Comparison of ENCODE assay signal across 8 mouse cellular contexts in genomic region chr19:29354895-29355877, GRCm38 (mm10). TPM values are rescaled to one million over a fixed set of nuclear protein-coding genes. Genes with fewer than 3 reads are reported as not detected.
DNase-seq lines count a peak whose midpoint lies in the region; ATAC-seq and TF ChIP-seq lines count a peak whose summit lies in the region.

No protein-coding gene starts in this region.

- peak overlapping the region; percentile 18 for H3K4me3 ChIP-seq in hindbrain, embryonic 14.5 days (replicated peaks; ENCODE audit: low read length)
- peak overlapping the region; percentile 26 for H3K4me3 ChIP-seq in left cerebral cortex, adult 2 months

- peak overlapping the region; percentile 24; the same call in 1 of the 2 replicates for H3K9ac ChIP-seq in hindbrain, embryonic 14.5 days

- peak; percentile 62; the same call in 1 of the 2 replicates for ATAC-seq in hindbrain, embryonic 14.5 days (ENCODE audit: low FRiP score)
- ATAC-seq in megakaryocyte, adult 5-6 weeks (ENCODE audit: poor library complexity, severe bottlenecking), result peak; percentile 97

- H3K27me3 ChIP-seq in hindbrain, embryonic 14.5 days (ENCODE audit: control insufficient read depth, insufficient read depth, low read length), result no peaks in the 10 kb centered on the region

- H3K9me3 ChIP-seq in hindbrain, embryonic 14.5 days (ENCODE audit: control insufficient read depth, low read length), result no peaks in the 10 kb centered on the region

- H3K4me2 ChIP-seq in hindbrain, embryonic 14.5 days (replicated peaks), result peak overlapping the region; percentile 58

- TF ChIP-seq CTCF in left cerebral cortex, adult 2 months (IDR thresholded peaks at IDR 0.05), result peak; percentile 91

- peaks cover 6% of the 10 kb centered on the region; the same call in 1 of the 2 replicates for H3K4me1 ChIP-seq in hindbrain, embryonic 14.5 days (replicated peaks; ENCODE audit: control insufficient read depth, insufficient read depth, low read length)

- intact Hi-C loops in left cerebral cortex, adult 2 months (cut with DNase I), result loop anchor here (1.0 to 5.0 kb wide), 5 partner anchors 48 to 578 kb away; no protein-coding TSS in a partner anchor

- H3K36me3 ChIP-seq in hindbrain, embryonic 14.5 days (replicated peaks; ENCODE audit: control insufficient read depth, insufficient read depth), result peaks cover 23% of the 10 kb centered on the region

- H3K27ac ChIP-seq in hindbrain, embryonic 14.5 days, result no peak overlapping the region
- H3K27ac ChIP-seq in left cerebral cortex, adult 2 months, result peak overlapping the region; percentile 38; the same call in 1 of the 2 replicates

- WGBS in hindbrain, embryonic 14.5 days, result 5% methylated on average over 20 of the region's 20 CpGs

- peak; percentile 83 for DNase-seq in R1 (ENCODE audit: low read depth, low spot score)
- peak; percentile 92 to 96 for DNase-seq in cerebellum, postnatal 14 days
- DNase-seq in frontal cortex, postnatal 25 days (ENCODE audit: low spot score in 2 of 2), result peak; percentile 77 to 84
- DNase-seq in hindbrain, embryonic 14.5 days (ENCODE audit: low spot score), result peak; percentile 92
- peak; percentile 85 to 87 for DNase-seq in left cerebral cortex, adult 2 months (ENCODE audit: extremely low spot score in 1 of 2, low spot score in 2 of 2)
- peak; percentile 87 for DNase-seq in right cerebral cortex, adult 18-20 months
- DNase-seq in urinary bladder, adult 2 months (ENCODE audit: low spot score), result peak; percentile 69

RNA-seq across cellular contexts. Expression of gene Plgrkt, which starts 12.0 kb away (rescaled TPM):
- polyA plus RNA-seq in hindbrain, embryonic 14.5 days (2014; fragmentation: Nextera tagmentation; extraction: Ambion mirVana), result 78.1 and 81.6 TPM in 2 replicates
- total RNA-seq in left cerebral cortex, adult 2 months (2021), result 10 to 100 TPM; 27.6 to 29.3 TPM
- total RNA-seq in megakaryocyte, adult 5-6 weeks (2015), result 66.4 and 70.8 TPM in 2 replicates
- 50.8 and 57.1 TPM in 2 replicates for total RNA-seq in megakaryocyte, adult 5-6 weeks (2017)
- polyA plus RNA-seq in urinary bladder, adult 2 months (2012; rRNA removed), result 88.9 and 108 TPM in 2 replicates

RNA-seq across cellular contexts. Expression of gene Cd274, which starts 12.1 kb away (rescaled TPM):
- 0.48 and 0.77 TPM in 2 replicates for polyA plus RNA-seq in hindbrain, embryonic 14.5 days (2014; fragmentation: Nextera tagmentation; extraction: Ambion mirVana)
- 1 to 10 TPM in 1 of 2 experiments, under 1 TPM in 1; 0.89 to 1.3 TPM for total RNA-seq in left cerebral cortex, adult 2 months (2021)
- total RNA-seq in megakaryocyte, adult 5-6 weeks (2015), result 4.1 and 5.6 TPM in 2 replicates
- 2.6 and 2.9 TPM in 2 replicates for total RNA-seq in megakaryocyte, adult 5-6 weeks (2017)
- 4.3 and 6.8 TPM in 2 replicates for polyA plus RNA-seq in urinary bladder, adult 2 months (2012; rRNA removed)

RNA-seq across cellular contexts. Expression of gene Rln1, which starts 20.7 kb away (rescaled TPM):
- polyA plus RNA-seq in hindbrain, embryonic 14.5 days (2014; fragmentation: Nextera tagmentation; extraction: Ambion mirVana), result 3.2 and 4.4 TPM in 2 replicates
- total RNA-seq in left cerebral cortex, adult 2 months (2021), result 1 to 10 TPM; 1.4 to 1.7 TPM
- total RNA-seq in megakaryocyte, adult 5-6 weeks (2015), result not detected in 2 replicates
- not detected in 2 replicates for total RNA-seq in megakaryocyte, adult 5-6 weeks (2017)
- polyA plus RNA-seq in urinary bladder, adult 2 months (2012; rRNA removed), result 0.24 and 0.65 TPM in 2 replicates

RNA-seq across cellular contexts. Expression of gene Insl6, which starts 30.0 kb away (rescaled TPM):
- polyA plus RNA-seq in hindbrain, embryonic 14.5 days (2014; fragmentation: Nextera tagmentation; extraction: Ambion mirVana), result 1.7 and 1.8 TPM in 2 replicates
- total RNA-seq in left cerebral cortex, adult 2 months (2021), result under 1 TPM in 1 of 2 experiments, not detected in 1; 0.54 TPM
- total RNA-seq in megakaryocyte, adult 5-6 weeks (2015), result not detected in 2 replicates
- 0.81 TPM in 1 of 2 replicates, not detected in the other for total RNA-seq in megakaryocyte, adult 5-6 weeks (2017)
- 8.4 and 10.0 TPM in 2 replicates for polyA plus RNA-seq in urinary bladder, adult 2 months (2012; rRNA removed)

RNA-seq across cellular contexts. Expression of gene Pdcd1lg2, which starts 55.5 kb away (rescaled TPM):
- 0.15 TPM in 1 of 2 replicates, not detected in the other for polyA plus RNA-seq in hindbrain, embryonic 14.5 days (2014; fragmentation: Nextera tagmentation; extraction: Ambion mirVana)
- under 1 TPM in 1 of 2 experiments, not detected in 1; 0.32 TPM for total RNA-seq in left cerebral cortex, adult 2 months (2021)
- total RNA-seq in megakaryocyte, adult 5-6 weeks (2015), result 0.75 TPM in 1 of 2 replicates, not detected in the other
- total RNA-seq in megakaryocyte, adult 5-6 weeks (2017), result 0.44 and 1.8 TPM in 2 replicates
- 0.12 and 0.21 TPM in 2 replicates for polyA plus RNA-seq in urinary bladder, adult 2 months (2012; rRNA removed)
